Mouse (Mus musculus) urinary bladder, postnatal 36 days (tissue): ENCODE measurements around the gene BC049352.

ENCODE experiments used
- DNase-seq, 2 experiments: peaks; one replicate each; pipeline ENCODE4 v3.0.0; 2022; ENCODE audit warnings: low spot score in 2 of 2, mixed read lengths in 1 of 2

BC049352 gene

GRCm38 (mm10) chr9:45189661-45190174 is 7.9 kb downstream of the BC049352 start:
- DNase-seq: no peak

DNA sequence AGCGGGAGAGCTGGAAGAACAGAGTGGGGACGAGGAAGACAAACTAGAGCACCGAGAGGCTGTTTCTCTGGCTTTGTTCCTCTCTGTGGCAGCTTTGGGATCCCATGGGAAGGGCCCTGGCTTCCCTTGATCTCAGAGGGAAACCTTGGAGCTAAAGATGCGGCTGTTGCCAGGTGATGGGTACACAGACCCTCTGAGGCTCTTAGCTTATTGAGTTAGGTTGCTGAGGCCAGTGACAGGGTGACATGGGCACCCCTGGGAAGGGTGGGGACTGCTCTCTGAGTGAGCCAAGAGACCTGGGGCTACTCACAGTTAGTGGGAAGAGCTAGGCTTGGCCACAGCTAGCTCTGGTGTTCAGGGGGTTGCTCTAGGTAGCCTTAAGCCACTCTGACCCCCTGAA is 13.7 kb downstream of the BC049352 start:
- DNase-seq: no peak

DNA sequence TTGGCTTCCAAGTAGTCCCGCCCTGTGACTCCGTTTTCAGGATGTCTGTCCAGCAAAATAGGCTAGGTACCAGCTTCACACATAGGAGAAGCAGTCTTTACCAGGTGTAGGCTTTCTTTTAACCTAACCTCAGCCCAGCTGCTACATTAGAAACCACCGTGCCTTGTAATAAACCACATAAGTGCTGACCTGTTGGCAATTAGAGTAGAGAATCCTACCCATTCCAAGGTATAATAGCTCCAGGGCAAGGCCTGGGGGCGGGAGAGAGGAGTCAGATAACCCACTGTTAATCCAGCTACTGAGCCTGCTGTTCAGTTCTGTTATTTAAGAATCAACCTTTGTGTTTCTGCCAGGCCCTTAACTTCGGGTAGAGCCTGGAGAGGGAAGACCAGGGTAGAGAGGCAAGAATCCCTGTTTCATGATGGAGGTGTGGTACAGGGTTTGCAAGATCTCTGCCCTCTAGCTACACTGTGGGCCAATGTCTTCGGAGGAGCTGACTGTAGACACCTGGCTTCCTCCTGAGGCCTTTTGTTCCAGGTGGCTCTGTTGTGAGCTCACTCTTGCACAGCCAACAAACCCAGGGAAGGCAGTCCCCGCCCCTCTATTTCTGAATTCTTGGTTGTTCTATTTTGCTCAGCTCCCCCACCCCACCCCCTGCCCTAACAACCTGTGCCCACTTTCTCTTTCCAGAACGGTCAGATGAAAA is 14.5 kb downstream of the BC049352 start:
- DNase-seq: no peak

DNA sequence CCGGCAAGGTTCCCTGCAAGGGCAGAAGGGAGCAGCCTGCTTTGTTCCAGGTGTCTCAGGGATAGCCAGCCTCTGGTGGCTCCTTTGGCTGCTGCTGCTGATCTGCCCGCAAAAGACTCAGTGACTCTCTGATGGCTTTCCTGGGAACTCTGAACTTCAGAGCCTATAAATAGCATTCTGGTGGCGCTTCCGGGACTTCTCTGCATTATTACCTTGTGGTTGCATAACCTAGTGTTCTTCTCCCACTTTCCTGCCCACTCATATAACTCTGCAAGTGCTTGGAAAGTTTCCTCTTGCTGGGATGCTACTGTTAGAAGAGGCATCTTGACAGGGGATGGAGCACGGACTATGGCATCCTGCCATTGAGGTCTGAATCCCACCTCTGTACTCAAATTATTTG is 15.7 kb downstream of the BC049352 start:
- no peak for DNase-seq

DNA sequence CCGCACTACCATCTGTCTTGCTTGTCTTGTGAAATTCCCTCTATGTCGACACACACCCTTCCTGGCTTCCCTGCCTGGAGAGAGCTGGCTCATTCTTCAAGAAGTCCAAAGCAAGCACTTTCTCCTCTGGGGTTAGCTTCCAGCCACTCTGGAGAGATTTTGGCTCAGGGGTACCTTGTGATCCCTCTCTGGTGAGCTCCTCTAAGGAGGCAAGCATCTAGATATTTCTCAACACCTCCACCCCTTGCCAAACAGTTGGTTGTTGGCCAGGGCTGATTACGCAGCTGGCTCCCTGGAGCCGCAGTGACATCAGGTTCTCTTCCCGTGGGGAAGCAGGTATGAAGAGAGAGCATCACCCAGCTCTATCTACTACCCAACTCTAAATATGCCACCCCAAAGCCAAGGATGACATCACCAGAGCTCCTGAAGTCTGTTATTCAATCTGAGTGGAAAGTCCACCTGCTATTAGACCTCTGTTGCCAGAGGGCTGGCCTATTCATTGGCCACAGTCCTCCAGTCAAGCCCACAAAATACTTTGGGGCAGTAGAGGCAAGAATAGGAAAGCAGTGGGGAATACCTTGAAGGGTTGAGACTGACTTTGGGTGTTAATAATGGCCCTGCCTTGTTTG is 19.6 kb downstream of the BC049352 start:
- DNase-seq: peak in 1 of 2 experiments; percentile 51

- DNase-seq: no peak
Measured at GRCm38 (mm10) chr9:45202021-45202798, 20.4 kb downstream of the BC049352 start.

GRCm38 (mm10) chr9:45203797-45204410 is 22.1 kb downstream of the BC049352 start, which contains the start of gene Tmprss4:
Gene Tmprss4 (minus strand): TSS chr9:45204092.
- peak; percentile 32 to 56 for DNase-seq

GRCm38 (mm10) chr9:45205143-45205542 is 23.3 kb downstream of the BC049352 start:
- DNase-seq: no peak

GRCm38 (mm10) chr9:45206121-45206520 is 24.3 kb downstream of the BC049352 start:
- no peak for DNase-seq

- DNase-seq: no peak
Measured at GRCm38 (mm10) chr9:45207015-45207743, 25.4 kb downstream of the BC049352 start.

DNA sequence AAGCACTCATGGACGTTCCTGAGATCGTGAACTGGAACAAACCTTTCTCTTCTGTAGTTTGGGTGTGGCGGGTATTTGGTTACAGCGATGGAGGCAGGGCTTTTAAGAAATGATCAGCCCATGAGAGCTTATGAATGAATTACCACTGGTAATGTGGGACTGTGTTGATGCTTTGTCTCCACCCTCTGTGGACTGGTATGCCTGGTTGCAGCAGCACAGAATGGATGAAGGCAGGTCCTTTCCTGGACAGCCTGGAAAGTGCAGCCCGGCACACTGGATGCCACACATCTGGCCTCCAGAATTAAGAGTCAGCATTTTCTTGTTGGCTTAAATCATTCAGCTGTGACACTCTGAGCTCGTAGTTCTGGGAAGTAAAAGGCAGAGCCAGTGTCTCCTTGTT is 30.2 kb downstream of the BC049352 start:
- DNase-seq: no peak

GRCm38 (mm10) chr9:45215526-45216179 is 33.8 kb downstream of the BC049352 start:
- DNase-seq: no peak

GRCm38 (mm10) chr9:45219644-45220043 is 37.8 kb downstream of the BC049352 start:
- no peak for DNase-seq

GRCm38 (mm10) chr9:45221567-45221966 is 39.8 kb downstream of the BC049352 start:
- peak; percentile 91 for DNase-seq

DNA sequence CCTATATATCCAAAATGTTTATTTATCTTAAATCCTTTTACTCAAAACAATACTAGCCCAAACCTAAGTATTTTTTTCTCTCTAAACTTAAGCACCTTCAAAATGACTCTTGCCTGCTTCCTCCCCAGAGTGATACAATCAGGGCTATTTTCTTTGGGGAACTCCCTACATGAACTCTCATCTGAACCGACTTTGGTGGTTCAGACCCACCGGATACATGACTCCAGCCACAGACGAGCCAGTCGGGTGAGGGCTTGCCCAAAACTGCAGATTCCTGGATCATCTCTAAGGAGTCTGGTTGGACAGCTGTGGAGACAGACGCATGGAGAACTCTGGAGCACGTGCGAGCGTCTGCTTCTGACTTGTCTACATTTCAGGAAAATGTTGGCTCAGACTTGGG is 47.6 kb downstream of the BC049352 start:
- no peak for DNase-seq

GRCm38 (mm10) chr9:45235668-45236227 is 53.9 kb downstream of the BC049352 start:
- DNase-seq: no peak

DNA sequence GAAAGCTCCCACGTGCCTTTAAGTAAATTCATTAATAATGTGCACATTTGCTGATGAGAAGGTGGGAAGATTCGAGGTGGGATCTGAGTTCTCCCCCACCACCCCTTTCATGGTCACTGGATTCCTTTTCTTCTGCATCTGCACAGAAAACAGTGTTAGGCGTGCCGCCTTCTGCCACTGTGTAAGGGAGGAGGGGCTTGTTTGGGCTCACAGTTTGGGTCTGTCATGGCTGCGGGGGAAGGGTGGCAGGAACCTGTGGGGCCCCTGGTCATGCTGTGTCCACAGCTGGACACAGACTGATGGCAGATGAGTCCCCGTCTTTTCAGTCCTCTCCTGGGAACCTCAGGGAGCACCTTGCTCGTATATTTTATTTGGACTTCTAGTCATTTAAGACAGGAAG is 54.9 kb downstream of the BC049352 start:
- DNase-seq: no peak

GRCm38 (mm10) chr9:45241397-45241796 is 59.6 kb downstream of the BC049352 start:
- no peak for DNase-seq

- DNase-seq: no peak
Measured at GRCm38 (mm10) chr9:45245432-45245831, 63.6 kb downstream of the BC049352 start.

GRCm38 (mm10) chr9:45246060-45246459 is 64.3 kb downstream of the BC049352 start:
- no peak for DNase-seq
